8 mouse cellular contexts compared by ENCODE assay signal in the genomic region with DNA sequence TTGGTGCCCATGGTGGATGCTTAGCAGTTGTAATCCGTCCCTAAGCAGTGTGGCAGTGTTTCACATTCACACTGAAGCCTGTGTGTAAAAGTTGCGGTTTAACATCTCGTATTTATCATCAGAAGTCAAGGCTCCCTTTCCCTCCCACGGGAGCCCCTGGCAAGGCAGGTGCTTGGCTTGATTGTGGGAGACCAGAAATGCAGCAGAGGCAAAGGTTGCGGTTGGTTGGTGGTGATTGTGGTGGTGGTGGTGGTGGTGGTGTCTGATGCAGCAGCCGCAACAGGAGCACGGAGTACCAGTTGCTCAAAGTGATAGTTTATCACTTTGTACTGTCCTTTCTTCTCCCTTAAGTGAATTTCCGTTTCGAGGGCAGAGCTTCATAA. TPM values are rescaled to one million over a fixed set of nuclear protein-coding genes. Genes with fewer than 3 reads are reported as not detected.
DNase-seq lines count a peak whose midpoint lies in the region; ATAC-seq lines count a peak whose summit lies in the region.

No protein-coding gene starts in this region.

- intact Hi-C loops in heart, postnatal 14 days (cut with DNase I): no loop called here

- H3K36me3 ChIP-seq in heart, embryonic 10.5 days: no peaks in the 10 kb centered on the region
- no peaks in the 10 kb centered on the region for H3K36me3 ChIP-seq in hindbrain, embryonic 15.5 days
- no peaks in the 10 kb centered on the region for H3K36me3 ChIP-seq in midbrain, embryonic 16.5 days (ENCODE audit: control insufficient read depth, insufficient read depth, low read length)

- no peak for DNase-seq in heart, embryonic 10.5 days (ENCODE audit: low spot score)
- DNase-seq in heart, postnatal 14 days: no peak
- peak; percentile 11 for DNase-seq in T-cell, adult 2 months (ENCODE audit: low spot score)
- no peak for DNase-seq in right cerebral cortex, postnatal 25 days
- no peak for DNase-seq in adrenal gland, postnatal 36 days
- DNase-seq in left cerebral cortex, adult 11 months (ENCODE audit: low spot score): no peak

- H3K4me2 ChIP-seq in hindbrain, embryonic 15.5 days: peak overlapping the region; percentile 77
- H3K4me2 ChIP-seq in midbrain, embryonic 16.5 days (ENCODE audit: low read length): peak overlapping the region; percentile 78

- peaks cover 22% of the 10 kb centered on the region for H3K27me3 ChIP-seq in heart, embryonic 10.5 days (ENCODE audit: insufficient read depth, poor library complexity, severe bottlenecking)
- no peaks in the 10 kb centered on the region for H3K27me3 ChIP-seq in hindbrain, embryonic 15.5 days
- no peaks in the 10 kb centered on the region for H3K27me3 ChIP-seq in midbrain, embryonic 16.5 days (ENCODE audit: control insufficient read depth, insufficient read depth, low read depth, low read length)

- 20% methylated on average over 9 of the region's 9 CpGs for WGBS in heart, embryonic 10.5 days
- WGBS in hindbrain, embryonic 15.5 days: 16% methylated on average over 9 of the region's 9 CpGs
- 14% methylated on average over 9 of the region's 9 CpGs for whole genome bisulfite sequencing in midbrain, embryonic 16.5 days

- peak overlapping the region; percentile 72 for H3K4me3 ChIP-seq in heart, embryonic 10.5 days
- H3K4me3 ChIP-seq in hindbrain, embryonic 15.5 days: peak overlapping the region; percentile 82
- H3K4me3 ChIP-seq in midbrain, embryonic 16.5 days (ENCODE audit: low read depth, low read length): peak overlapping the region; percentile 88

- H3K27ac ChIP-seq in heart, embryonic 10.5 days: peak overlapping the region; percentile 81; the same call in 1 of the 2 replicates
- peak overlapping the region; percentile 76 for H3K27ac ChIP-seq in hindbrain, embryonic 15.5 days (replicated peaks)
- H3K27ac ChIP-seq in midbrain, embryonic 16.5 days (ENCODE audit: low read length): peak overlapping the region; percentile 85

- H3K9me3 ChIP-seq in heart, embryonic 10.5 days: no peaks in the 10 kb centered on the region
- H3K9me3 ChIP-seq in hindbrain, embryonic 15.5 days: no peaks in the 10 kb centered on the region
- H3K9me3 ChIP-seq in midbrain, embryonic 16.5 days (replicated peaks; ENCODE audit: control insufficient read depth, low read length, poor library complexity, severe bottlenecking): no peaks in the 10 kb centered on the region

- peaks cover 16% of the 10 kb centered on the region for H3K4me1 ChIP-seq in heart, embryonic 10.5 days
- peaks cover 36% of the 10 kb centered on the region for H3K4me1 ChIP-seq in hindbrain, embryonic 15.5 days (replicated peaks)
- peaks cover 21% of the 10 kb centered on the region for H3K4me1 ChIP-seq in midbrain, embryonic 16.5 days (ENCODE audit: control insufficient read depth, insufficient read depth, low read length)

- ATAC-seq in hindbrain, embryonic 15.5 days (ENCODE audit: low FRiP score, low read depth): peak; percentile 25; the same call in 1 of the 2 replicates
- peak; percentile 23; the same call in 1 of the 2 replicates for ATAC-seq in midbrain, embryonic 16.5 days

- H3K9ac ChIP-seq in hindbrain, embryonic 15.5 days: peak overlapping the region; percentile 85
- peak overlapping the region; percentile 90 for H3K9ac ChIP-seq in midbrain, embryonic 16.5 days (ENCODE audit: low read depth, low read length)

RNA-seq across cellular contexts. Expression of a gene that starts 0.3 kb away (rescaled TPM):
- 1.4 and 1.5 TPM in 2 replicates for polyA plus RNA-seq in heart, embryonic 10.5 days (2016; fragmentation: Nextera tagmentation; extraction: Ambion mirVana)
- under 1 TPM; 0.10 to 0.22 TPM for total RNA-seq in heart, postnatal 14 days (2021)
- 30.4 and 37.3 TPM in 2 replicates for polyA plus RNA-seq in hindbrain, embryonic 15.5 days (2015; fragmentation: Nextera tagmentation; extraction: Ambion mirVana)
- 32.7 and 38.9 TPM in 2 replicates for polyA plus RNA-seq in midbrain, embryonic 16.5 days (2015; fragmentation: Nextera tagmentation; extraction: Ambion mirVana)
- total RNA-seq in adrenal gland, postnatal 36 days (2021): 1 to 10 TPM in 1 of 2 experiments, under 1 TPM in 1; 0.33 to 1.7 TPM

RNA-seq across cellular contexts. Expression of a gene that starts 55.2 kb away (rescaled TPM):
- polyA plus RNA-seq in heart, embryonic 10.5 days (2016; fragmentation: Nextera tagmentation; extraction: Ambion mirVana): 13.6 and 15.2 TPM in 2 replicates
- total RNA-seq in heart, postnatal 14 days (2021): 10 to 100 TPM; 45.7 to 47.5 TPM
- polyA plus RNA-seq in hindbrain, embryonic 15.5 days (2015; fragmentation: Nextera tagmentation; extraction: Ambion mirVana): 8.1 and 8.2 TPM in 2 replicates
- 5.6 and 6.2 TPM in 2 replicates for polyA plus RNA-seq in midbrain, embryonic 16.5 days (2015; fragmentation: Nextera tagmentation; extraction: Ambion mirVana)
- total RNA-seq in adrenal gland, postnatal 36 days (2021): 10 to 100 TPM; 37.6 to 40.5 TPM

Comparison
In these comparisons a context has a peak if more than half of its experiments do, and no peak if none do; other contexts are left out.
1. RNA of a gene that starts 0.3 kb away (polyA plus RNA-seq): 30.4 to 37.3 TPM in hindbrain, embryonic 15.5 days and 32.7 to 38.9 TPM in midbrain, embryonic 16.5 days; 1.4 to 1.5 TPM in heart, embryonic 10.5 days; every median in the first group is over 10 times any median in the second.
2. Peak in every context shown above with its lines, with median percentiles within 50 percentile points of each other: H3K27ac ChIP-seq and H3K4me3 ChIP-seq.